Mouse (Mus musculus) urinary bladder, postnatal 4 days (tissue): ENCODE results near the gene Slc25a44.
"Not testable (repeated sequence)": the region's sequence is repeated elsewhere in the genome, so short reads cannot be mapped to it uniquely, and the experiment has no call there.

ENCODE experiments used
- DNase-seq, 2 experiments: peaks; one replicate each; pipeline ENCODE4 v3.0.0; 2021 to 2022; ENCODE audit warnings: low spot score in 2 of 2

Slc25a44 gene

GRCm38 (mm10) chr3:88412636-88413035, 12.3 kb downstream of the Slc25a44 start:
- no peak for DNase-seq

DNA sequence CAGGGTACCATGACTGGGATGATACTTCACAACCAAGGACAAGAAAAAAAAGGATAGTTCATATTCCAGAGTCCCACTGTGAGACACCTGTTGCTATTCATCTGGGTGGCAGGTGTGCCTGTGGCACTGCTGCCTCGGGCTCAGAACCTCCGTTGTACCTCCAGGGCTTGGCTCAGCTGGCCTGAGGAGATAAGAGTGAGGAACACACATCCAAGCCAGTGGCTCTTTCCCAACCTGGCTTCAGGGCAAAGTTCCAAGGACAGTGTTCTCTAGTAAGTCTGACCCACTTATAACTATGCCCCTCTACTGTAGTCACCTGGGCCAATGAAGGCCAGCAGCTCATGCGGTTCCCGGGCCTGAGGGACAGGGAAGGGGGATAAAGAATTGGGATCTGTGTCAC, 13.3 kb downstream of the Slc25a44 start:
- no peak for DNase-seq

DNA sequence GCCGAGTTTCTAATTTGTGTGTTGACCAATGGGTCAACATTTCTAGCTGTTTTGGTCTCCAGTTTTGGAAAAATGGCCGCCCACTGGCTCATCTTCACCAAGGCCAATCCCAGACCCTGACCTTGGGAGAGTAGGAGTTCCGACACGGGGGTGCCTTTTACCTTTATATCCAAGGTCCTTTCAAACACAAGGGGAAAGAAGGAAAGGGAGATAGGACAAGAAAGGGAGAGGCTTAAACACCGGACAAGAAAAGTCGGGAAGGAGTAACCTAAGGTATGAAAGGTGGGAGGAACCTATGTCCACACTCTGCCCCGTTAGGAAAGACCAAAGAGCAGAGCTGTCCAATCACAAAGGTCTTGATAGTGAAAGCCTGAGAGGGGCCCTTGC, 14.3 kb downstream of the Slc25a44 start:
- no peak for DNase-seq

DNA sequence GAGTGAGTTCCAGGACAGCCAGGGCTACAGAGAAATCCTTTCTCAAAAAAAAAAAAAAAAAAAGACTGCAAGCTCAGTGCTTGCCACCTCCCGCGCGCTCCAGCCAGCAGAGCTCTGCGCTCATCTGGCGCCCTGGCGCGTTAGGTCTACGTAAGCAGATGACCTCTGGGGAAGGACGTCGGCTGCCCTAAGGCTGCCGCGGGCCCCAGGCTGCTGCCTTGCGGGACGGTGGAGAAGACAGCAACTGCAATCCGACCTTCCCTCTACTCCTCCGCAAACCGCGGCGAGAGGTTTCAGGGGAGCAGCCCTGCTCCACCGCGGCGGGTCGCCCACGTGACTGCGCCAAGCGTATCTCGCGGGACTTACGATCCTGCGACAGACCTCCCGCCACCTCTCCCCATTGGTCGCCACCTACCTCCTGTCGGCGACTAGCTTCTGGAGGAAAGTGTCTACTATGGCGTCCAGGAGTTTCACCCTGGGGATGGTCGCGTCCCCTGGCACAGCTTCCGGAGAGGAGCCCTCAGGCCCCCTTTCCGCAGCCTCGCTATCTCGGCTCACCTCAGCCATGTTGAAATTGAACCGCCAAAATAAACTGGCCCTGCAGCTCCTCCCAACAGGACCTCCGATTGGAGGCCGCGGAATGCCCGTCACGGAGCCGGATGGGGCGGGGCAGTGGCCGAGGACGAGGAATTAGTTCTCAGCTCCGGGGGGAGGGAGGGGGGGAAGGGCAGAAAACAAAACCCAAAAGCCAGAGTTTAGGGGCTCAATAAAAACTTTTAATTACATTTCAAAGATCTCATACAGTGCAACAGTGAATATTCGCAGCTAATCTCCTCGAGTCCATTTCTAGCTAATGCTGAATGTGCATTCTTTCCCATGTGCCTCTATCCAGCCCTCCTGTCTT, 14.9 kb downstream of the Slc25a44 start, which contains the start of gene Pmf1:
Pmf1 (minus strand) TSS at position 591 of the 904 bp plus-strand sequence.
- peak; percentile 90 to 92 for DNase-seq

- DNase-seq = no peak
Observed at GRCm38 (mm10) chr3:88408953-88409352, 16.0 kb downstream of the Slc25a44 start.

DNA sequence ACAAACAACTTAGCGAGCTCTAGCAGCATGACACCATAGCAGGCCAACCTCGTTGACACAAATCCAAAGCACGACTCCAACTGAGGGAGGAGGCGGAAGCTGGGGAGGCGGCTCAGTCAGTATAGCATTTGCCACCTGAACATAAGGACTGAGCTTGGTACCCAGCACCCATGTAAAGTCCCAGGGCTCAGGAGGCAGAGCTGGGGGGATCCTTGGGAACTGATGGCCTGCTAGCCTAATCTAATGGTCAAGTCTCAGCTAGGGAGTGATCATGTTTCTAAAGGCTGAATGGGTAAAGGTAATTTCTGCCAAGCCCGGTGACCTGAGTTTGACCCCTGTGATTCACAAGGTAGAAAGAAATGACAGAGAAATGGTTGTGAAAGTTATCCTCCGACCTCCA, 17.4 kb downstream of the Slc25a44 start:
- DNase-seq = no peak

GRCm38 (mm10) chr3:88407090-88407489, 17.8 kb downstream of the Slc25a44 start:
- no peak for DNase-seq

- DNase-seq = no peak
Observed at GRCm38 (mm10) chr3:88403522-88404230, 21.3 kb downstream of the Slc25a44 start.

DNA sequence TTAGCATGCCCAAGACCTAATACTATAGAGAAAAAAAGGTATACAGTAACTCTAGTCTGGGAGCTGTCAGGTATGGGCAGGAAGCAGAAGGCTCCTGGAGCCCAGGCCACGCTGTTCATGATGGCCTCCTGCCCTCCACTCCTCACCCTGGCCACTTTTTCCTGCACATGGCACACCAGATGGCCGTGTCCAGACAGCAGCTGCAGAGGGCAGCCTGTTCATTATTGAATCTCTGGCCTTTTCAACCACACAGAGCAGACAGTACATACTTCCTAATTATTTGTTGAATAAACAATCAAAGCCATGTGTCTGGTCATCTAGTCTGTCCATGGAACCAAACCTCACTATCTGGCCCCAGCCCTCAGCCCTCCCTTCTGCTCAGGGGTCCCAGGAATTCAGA, 26.3 kb downstream of the Slc25a44 start:
- DNase-seq = no peak

DNA sequence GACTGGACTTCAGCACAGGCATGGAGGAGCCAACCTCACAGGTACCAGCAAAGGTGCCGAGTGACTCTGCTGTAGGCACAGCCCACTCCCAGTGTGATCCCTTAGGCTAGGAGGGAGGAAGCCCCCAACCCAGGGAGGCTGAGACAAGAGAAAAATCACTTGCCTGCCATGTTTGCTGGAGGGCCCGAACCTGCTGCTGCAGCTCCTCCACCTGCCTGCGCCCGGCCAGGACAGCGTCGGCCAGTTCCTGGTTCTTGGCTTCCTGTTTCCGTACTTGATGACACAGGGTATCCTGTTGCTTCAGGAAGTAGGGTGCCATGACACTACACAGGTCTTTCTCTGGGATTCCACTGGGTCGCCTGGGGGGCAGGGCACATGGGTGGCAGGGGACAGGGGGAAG, 29.2 kb downstream of the Slc25a44 start:
- DNase-seq = no peak

- DNase-seq = peak in 1 of 2 experiments; percentile 34
Observed at GRCm38 (mm10) chr3:88395288-88395687, 29.7 kb downstream of the Slc25a44 start.

DNA sequence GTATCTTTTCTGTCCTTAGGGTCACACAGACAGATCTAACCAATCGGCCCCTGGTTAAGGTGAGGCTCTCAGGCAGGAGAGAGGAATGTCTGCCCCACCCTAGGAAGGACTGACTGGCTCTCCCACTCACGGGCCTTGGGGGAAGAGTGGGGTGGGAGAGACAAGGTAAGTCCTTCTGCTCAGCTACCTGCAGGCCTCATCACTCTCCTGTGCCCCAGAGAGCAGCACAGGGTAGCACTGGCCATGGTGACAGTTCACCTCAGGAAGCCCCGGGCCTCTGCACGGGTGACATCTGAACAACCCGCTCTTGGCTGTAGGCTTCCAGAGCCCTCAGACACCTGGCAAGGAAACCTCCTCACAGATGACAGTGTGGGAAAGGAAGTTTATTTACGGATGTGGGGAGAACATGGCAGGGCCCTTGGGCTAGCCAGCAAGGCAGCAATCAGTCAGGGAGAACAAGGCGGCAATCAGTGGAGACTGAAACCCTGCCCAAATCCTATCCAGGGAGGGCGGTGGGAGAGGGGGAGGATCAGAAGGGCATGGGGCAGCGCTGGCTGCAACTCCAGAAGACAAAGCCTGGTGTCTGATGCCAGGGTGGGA, 31.1 kb downstream of the Slc25a44 start:
- DNase-seq = peak in 1 of 2 experiments; percentile 51

DNA sequence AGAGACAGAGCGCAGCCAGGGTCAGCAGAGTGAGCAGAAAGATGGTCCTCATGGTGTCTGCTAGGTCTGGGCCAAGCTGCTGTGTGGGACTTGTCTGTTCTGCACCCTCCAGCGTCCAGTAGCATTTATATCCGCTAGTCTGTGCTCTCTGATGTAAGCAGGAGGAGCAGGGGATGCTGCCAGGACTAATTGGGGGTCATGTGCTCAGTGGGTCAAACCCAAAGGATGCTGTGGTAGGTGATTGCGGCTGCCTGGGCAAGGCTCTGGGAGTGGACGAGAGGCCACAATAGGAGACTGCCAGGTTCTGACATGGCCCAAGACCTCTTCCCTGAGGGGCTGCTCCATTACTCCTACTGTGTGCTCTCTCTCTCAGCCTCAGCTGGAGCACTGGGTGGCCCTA, 40.6 kb downstream of the Slc25a44 start, which contains the start of gene Bglap:
Bglap (minus strand) TSS at position 101 of the 400 bp plus-strand sequence.
- no peak for DNase-seq

DNA sequence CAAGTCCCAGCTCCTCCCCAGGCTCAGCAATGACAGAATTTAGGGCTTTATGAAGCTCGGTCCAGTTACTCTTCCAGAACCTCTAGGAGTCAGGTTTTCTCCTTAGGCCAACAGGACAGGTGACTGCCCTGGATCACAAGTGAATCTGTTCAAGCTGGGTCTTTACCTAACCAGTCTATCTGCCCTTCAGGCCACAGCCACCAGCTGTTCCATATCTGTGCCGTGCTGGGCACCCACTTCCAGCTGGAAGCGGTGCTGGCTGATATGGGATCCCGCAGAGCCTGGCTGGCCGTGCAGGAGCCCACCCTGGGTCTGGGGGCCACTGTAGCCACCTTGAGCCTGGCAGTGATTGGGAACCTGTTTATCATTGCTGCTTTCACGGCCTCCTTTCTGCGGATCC, 42.6 kb downstream of the Slc25a44 start:
- DNase-seq = not testable (repeated sequence)

- DNase-seq = not testable (repeated sequence)
Observed at GRCm38 (mm10) chr3:88381389-88382315, 43.3 kb downstream of the Slc25a44 start.

- not testable (repeated sequence) for DNase-seq
Observed at GRCm38 (mm10) chr3:88378599-88378998, 46.3 kb downstream of the Slc25a44 start, which contains the start of gene Bglap2. Bglap2 (minus strand) TSS chr3:88378699.

GRCm38 (mm10) chr3:88376644-88377043, 48.3 kb downstream of the Slc25a44 start:
- not testable (repeated sequence) for DNase-seq

GRCm38 (mm10) chr3:88375750-88376626, 49.0 kb downstream of the Slc25a44 start:
- DNase-seq = peak in 1 of 2 experiments; percentile 54

- DNase-seq = peak in 1 of 2 experiments; percentile 22
Observed at GRCm38 (mm10) chr3:88372643-88373042, 52.3 kb downstream of the Slc25a44 start, which contains the start of gene Bglap3. Bglap3 (minus strand) TSS chr3:88372743.

DNA sequence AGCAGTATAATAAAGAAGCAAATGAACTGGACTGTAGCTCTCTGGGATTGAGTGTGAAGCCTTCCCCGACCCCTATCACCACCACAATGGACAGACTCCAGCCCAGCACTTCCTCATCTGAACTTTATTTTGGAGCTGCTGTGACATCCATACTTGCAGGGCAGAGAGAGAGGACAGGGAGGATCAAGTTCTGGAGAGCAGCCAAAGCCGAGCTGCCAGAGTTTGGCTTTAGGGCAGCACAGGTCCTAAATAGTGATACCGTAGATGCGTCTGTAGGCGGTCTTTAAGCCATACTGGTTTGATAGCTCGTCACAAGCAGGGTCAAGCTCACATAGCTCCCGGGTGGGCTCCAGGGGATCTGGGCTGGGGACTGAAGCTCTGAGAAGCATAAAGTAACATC, 56.4 kb downstream of the Slc25a44 start:
- DNase-seq = not testable (repeated sequence)
